Mouse (Mus musculus): ENCODE data around the gene Pakap.

Pakap gene

DNA sequence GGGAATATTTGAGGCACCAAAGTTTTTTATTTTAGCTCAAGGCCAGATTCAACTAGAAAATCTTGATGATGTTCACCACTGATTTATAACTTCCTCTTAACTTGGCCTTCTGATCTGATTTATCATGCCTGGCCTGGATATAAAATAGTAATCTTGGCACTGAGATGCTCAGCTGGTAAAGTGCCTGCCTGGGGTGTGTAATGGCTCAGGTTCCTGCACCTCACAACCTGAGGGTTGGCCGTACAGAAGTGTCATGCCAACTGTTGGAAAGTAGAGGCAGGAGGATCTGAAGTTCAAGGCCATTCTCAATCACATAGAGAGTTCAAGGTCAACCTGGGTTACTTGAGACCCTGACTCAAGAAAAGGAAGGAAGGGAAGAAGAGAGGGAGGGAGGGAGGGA lies 57.3 kb downstream of the Pakap start:
- no peak for DNase-seq (ENCODE audit: low read depth, low spot score)

DNA sequence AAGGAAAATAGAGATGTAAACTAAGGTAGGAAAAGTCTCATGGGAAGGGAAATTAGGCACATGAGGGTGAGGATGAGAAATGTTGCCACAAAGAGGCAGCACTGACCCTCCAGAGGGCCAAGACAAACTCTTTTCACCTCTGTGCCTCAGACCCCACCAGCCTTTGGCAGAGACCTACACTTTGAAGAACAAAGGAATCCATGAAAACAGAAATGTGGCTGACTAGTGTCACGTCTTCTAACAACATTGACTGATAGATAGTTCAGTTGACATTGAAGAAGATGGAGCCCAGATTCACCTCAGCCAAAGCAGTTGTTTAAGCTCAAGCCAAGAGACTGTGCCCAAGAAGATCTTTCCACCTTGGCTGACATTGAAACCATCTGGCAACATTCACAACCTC lies 57.8 kb downstream of the Pakap start:
- no peak for DNase-seq (ENCODE audit: low read depth, low spot score)

DNA sequence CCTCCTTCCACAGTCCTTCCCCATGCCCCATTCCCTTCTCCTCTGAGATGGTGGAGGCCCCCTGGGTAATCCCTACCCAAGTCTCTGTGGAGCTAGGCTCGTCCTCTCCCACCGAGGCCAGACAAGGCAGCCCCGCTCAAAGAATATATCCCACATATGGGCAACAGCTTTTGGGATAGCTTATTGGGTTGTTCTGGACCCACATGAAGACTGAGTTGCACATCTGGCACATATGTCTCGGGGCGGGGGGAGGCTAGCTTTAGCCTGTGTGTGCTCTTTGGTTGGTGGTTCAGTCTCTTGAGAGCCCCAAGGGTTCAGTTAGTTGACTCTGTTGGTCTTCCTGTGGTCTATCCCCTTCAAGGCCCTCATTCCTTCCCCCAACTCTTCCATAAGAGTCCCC lies 58.9 kb downstream of the Pakap start:
- DNase-seq (ENCODE audit: low read depth, low spot score): no peak

DNA sequence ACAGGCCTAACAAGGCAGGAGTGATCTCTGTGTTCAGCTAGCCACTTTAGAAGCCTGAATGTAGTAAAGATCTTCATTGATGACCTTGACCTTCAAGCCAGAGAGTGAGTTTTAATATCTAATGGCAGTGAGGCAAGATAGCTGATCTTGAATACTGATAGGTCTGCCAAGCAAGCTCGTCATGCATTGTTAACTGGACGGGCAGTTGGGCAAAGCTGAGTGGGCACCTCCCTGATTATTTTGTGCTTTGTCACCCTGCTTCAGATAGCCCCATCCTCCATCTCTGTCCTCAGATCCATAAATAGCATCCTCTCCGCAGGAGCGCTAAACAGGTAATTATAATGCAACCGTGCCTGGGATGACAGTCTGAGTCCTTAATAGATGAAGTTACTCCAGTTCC lies 64.4 kb downstream of the Pakap start:
- DNase-seq (ENCODE audit: low read depth, low spot score): no peak

DNA sequence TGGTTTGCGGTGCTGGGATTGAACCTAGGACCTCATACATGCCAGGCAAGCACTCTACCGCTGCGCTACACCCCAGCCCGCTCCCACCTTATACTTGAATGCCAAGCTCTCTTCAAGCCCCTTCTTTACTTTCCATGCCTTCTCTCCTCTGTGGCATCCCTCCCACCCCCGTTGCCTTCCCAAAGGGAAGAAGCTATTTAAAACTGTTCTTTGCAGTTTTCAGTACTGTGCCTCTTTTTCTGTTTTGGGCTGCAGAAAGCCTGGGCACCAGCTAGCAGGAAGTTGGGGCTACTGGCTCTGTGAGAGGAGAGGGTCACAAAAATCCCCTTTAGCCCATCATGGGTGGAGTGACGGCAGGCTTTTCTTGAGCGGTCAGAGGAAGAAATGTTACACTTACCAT lies 65.1 kb downstream of the Pakap start:
- no peak for DNase-seq (ENCODE audit: low read depth, low spot score)

DNA sequence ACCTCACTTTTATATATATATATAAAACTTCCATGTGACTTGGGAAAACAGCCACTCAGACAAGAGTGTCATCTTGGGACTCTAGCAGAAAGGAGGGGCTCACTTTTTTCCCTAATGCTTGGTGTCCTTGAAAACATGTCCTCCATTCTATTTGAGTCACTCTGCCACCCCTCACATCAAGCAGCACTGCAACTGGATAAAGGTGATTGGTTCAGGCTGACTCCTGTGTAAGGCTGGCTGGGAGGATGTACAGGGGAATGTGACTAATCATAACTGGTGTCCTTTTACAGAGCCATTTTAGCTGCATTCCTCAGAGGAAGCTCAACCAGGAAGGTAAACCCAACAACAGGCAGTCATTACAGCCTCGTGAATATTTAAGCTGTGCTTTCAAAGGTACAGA lies 67.0 kb downstream of the Pakap start:
- DNase-seq (ENCODE audit: low read depth, low spot score): no peak

DNA sequence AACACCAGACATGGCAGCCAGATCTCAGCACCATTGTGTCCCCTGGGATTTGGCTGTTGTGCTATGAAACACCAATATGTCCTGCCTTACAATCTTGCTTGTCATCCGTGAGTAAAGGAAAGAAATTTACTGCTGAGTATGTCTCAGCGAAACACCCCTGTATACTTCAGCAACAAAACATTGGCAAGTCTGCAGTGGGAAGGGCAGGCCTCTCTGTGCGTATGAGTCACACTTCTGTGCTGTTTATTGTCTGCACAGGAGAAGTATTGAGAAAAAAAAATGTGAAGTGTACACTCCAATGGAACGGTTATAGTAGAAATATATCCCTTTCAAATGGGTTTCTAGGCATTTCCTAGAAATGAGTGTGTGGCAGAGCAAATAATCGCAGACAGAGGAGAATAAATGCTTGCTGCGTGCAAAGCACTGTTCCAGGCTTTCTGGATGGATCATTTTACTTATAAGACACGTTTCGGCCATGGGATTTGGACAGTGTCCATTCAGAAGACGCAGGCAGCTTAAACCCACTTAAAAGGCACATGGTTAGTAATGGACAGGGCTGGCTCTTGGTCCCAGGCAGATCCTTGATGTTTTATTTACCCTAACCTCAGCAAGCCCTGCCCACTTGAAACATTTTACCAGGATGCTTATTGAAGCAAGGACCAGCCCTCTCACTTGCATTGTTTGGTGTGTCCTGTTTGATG lies 69.0 kb downstream of the Pakap start:
- DNase-seq (ENCODE audit: low read depth, low spot score): no peak

DNA sequence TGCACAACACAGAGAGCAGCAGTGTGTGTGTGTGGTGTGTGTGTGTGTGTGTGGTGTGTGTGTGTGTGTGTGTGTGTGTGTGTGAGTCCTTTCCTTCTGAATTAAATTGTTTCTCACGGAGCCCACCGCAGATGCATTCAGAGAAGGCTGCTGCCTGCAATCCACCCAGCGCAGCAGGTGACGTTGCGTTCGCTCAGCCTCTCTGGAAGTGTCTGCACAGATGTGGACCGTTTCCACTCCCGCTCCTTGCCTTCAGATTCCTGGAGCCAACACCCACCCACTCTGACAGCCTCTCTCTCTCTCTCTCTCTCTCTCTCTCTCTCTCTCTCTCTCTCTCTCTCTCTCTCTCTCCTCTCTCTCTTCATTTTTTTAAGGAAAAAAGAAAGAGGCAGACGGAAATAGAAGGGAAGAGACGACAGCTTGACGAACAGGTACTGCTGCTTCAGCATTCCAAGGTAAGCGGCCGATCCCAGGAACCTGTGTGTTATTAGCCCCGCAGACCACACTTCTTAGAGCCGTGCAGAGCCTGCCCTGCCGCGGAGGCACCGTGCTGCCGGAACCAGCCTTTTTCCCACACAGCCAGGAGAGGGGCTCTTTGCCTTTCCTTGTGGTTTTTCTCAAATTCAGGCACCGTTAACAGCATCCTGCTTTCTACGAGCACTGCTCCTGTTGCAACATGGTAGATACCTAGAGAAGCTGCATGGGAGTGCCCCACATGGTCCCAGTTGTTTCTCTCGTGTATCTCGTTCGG lies 69.8 kb downstream of the Pakap start:
- DNase-seq (ENCODE audit: low read depth, low spot score): no peak

DNA sequence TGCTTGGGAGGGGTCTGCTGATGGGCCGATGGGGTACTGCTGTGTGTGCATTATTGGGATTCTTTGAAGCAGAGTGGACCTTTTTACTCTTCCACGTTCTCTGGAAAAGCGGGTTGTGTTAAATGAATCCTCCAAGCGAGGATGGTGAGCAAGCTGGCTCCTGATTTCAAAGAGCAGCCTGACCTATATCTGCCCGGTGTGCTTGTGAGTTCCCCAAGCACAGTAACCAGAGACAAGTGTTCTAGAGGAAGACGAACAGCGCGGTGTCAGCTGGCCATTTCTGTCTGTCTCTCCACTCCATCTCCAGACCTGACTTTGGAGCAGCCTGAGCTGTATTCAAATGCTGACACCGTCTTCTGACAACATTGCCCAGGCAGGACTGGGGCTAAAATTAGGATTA lies 71.0 kb downstream of the Pakap start:
- DNase-seq (ENCODE audit: low read depth, low spot score): no peak

DNA sequence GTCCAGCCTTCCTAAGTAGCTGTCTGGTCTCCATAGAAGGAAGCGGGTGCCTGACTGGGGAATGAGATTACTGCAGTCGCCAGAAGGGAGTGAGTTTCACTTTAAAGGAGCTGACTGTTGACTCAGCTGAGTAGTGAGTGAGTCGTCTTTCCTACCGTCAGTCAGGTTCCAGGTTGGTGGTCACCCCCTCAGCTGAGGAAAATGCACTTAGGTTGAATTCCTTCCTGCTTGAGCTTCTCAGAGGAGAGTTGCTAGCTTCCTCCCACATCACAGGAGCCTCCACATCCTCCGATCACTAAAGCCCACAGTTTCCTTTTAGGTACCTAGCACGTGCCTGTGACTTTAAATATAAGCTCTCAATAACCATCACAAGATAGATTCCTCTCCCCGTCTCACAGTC lies 72.2 kb downstream of the Pakap start:
- DNase-seq (ENCODE audit: low read depth, low spot score): no peak

DNA sequence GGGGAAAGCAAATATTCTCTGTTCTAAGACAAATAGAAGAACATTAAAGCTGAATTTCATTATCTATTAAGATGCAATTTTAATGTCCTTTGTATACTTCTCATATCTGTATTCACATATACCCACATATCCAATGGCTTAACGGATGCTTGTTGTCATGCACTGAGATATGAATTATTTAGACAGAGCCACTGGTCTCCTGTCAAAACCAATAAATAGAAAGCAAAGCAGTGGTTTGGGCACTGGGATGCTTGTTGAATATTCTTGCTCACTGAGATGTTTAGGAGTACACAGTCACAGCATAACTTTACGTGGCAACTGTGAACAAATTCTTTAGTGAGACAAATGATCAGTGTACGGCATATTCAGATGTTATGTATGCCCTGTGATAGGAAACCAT lies 73.0 kb downstream of the Pakap start:
- no peak for DNase-seq (ENCODE audit: low read depth, low spot score)

DNA sequence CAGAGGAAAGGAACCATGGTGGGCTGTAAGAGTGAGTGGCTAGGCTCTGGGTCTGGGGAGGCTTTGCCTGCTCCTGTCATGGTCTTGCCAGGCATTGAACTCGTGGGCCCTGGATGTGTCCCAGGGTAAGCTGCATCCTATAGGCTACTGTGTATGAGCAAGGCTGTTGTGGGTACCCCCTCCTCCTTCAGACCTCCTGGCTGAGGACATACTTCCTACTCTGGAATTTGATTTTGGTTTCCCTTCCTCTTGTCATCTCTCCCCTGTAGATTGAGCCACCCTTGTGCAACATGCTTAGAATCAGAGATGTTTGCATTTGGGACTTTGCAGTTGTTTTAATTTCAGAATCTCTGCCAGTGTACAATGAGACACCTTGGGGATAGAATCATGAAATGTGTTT lies 83.0 kb downstream of the Pakap start:
- DNase-seq (ENCODE audit: low read depth, low spot score): no peak

DNA sequence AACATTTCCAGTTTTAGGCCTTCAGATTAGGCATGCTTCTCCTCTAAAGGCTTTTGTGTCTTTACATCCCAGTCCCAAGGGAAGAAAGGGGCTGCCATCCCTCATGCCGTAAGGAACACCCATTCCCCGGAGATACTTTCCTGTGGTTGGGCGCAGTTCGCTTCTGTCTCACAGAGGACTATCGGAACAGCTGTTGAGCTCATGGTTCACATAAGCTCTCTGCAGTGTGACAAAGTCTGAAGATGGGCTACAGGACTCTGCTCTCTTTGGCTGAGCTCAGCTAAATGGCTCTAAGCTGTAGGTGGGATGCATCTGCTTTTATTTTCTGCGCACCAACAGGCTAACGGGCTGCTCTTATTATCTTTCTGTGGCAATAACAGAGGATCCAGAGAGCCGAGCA lies 83.6 kb downstream of the Pakap start:
- DNase-seq (ENCODE audit: low read depth, low spot score): no peak

DNA sequence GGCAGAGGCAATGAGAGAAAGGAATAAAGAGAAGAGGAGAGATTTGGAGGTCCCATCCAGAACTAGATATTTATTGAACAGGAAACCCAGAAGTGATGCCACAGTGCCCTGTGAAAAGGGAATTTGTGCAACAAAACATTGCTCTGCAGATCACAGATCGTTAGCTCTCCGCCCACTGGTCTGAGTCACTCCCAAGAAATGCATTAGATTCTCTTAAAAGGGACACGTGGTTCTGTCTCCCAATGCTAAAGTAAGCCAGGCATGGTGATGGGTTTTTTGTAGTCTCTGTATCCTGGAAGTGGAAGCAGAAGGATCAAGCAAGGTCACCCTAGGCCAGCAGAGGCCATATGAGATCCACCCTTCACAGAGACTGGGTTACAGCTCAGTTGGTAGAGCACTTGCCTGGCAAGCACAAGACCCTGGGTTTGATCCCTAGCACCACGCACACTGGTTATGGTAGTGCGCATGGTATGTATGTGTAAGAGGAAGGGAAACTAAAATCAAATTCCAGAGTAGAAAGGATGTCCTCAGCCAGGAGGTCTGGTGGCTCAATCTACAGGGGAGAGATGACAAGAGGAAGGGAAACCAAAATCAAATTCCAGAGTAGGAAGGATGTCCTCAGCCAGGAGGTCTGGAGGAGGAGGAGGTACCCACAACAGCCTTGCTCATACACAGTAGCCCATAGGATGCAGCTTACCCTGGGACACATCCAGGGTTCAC lies 84.4 kb downstream of the Pakap start:
- no peak for DNase-seq (ENCODE audit: low read depth, low spot score)

DNA sequence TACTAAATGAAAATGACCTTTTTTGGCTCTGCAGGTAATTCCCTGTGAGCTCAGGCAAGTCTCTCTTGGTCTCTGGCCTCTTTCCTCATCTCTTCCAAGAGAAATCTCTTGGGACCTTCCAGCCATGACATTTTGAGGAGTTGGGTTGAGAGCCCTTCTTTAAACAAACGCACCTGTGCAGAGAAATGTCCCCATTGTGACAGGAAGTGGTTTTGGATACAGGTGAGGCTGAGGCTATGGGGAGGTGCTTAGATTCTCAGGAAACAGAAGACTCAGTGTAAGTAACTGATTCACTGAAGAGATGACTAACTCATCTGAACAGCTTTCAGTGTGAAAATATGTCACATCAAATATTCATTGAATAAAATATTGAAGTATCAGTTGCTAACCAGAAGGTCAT lies 88.0 kb downstream of the Pakap start:
- no peak for DNase-seq (ENCODE audit: low read depth, low spot score)

DNA sequence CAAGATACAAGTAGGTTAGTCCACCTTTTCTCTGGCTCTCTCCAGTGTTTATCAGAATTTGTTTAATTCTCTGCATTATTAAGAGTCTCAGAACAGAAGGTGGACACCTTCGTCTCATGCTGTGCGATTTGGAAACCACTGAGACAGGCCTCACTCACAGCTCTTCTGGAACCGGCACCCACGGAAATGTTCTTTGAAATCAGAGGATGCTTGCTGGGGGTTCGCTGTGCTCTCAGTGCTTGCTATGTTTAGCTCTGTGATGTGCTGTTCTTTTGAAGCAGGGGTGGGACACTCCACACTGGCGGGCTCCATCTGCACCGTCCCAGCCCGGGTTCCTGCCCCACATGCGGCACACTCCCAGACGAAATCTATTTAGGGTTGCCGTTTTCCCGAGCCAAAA lies 88.4 kb downstream of the Pakap start:
- DNase-seq (ENCODE audit: low read depth, low spot score): no peak

DNA sequence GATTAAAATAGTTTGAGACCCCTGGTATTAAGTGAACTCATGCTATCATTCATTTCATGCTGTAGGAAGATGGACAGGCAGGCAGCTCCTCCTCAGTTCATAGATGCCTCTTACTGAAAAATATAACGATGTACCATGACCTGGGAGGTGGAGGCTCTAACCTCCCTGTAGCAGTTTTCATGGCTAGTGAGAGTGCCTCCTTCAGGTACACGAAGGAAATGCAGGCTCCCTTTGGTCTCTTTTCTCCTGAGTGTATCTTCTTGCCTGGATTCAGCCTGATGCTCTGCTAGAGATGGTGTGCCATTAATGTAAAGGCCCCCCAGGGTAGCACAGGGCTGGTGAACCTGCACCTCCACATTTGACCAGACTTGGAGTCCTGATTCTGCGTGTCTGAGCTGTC lies 88.9 kb downstream of the Pakap start:
- no peak for DNase-seq (ENCODE audit: low read depth, low spot score)

DNA sequence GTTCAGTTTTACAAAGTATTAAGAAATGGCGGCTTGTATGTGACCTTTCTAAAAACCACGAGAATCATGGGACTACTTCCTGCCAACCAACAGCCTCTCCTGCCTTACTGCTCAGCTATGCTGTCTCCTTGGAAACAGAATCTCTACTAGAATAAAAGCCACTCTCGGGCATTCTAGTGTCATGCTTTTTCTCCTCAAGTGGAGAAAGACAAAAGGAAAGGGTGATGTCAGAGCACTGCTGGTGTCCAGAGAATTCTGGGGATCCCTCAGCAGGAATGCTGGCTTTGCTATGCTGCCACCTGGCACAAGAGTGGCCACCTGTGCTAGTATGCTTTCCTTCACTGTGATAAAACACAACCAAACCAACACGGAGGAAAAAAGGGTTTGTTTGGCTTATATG lies 92.5 kb downstream of the Pakap start:
- DNase-seq (ENCODE audit: low read depth, low spot score): no peak

DNA sequence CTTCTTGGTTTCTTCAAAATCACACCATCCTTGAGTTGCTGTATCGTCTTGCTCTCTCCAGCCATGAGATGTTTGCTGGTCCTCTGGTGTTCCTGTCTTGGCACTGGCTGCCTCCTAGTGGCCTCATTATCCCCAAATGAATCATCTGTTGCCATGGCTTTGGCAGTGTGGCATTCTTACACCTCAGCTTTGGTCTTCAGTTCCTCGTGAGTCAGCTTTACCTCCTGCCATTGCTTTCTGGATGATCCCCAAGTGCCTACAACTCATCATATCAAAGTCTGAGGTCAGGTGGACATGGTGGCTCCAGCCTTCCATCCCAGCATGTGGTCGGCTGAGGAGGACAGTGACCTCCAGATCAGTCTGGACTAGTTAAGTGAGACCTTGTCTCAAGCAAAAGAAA lies 98.1 kb downstream of the Pakap start:
- no peak for DNase-seq (ENCODE audit: low read depth, low spot score)

DNA sequence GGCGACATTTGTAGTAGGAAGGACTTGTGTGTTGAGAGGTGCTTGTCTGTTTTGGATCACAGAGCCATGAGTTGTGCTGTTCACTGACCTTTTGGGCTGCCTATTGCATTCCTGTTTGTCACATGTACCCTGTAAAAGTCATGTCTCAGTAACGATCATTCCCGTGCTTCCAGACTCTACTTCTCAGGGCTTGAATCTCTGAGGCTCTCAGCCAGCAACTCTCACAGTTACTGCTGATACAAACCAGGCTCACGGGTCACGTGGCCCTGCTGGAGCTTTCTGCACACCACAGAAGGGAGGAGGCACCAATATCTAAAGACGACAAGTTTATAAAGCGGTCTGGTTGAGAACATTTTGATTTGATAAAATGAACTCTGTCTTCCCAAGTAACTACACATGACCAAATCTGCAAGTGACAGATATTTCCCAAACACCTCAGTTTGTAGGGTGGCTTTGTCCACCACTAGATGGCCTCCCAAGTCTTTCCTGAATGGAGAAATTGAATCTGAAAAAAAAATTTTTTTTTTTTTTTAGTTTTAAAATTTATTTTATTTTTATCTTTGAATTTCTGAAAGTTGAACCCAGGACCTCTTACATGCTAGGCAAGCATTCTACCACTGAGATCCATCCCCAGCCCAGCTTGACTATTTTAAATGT lies 103.0 kb downstream of the Pakap start:
- DNase-seq (ENCODE audit: low read depth, low spot score): no peak

DNA sequence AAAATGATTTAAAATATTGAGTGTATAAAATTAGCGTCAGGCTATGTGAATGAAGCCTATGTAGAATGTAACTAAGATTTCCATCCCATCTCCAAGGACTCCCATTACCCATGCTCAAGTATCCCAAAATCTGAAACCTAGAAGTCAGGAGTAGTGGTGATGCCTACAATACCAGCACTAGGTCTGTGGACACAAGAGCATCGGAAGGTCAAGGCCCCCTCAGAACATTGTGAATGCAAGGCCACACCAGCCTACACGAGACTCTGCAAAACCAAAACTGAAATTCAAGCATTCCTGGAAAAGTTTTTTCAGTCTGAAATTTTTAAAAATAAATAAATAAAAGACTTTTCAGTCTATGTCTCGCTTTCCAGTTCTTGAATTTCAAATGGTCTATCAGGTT lies 104.6 kb downstream of the Pakap start:
- no peak for DNase-seq (ENCODE audit: low read depth, low spot score)
